Mouse (Mus musculus): Measurements from ENCODE around the gene Pparg.

Gene Pparg

GRCm38 (mm10) chr6:115361606-115362462 lies 1.1 kb downstream of the Pparg start:
- no peak for DNase-seq

- DNase-seq, result no peak
These were observed 6.3 kb downstream of the Pparg start for GRCm38 (mm10) chr6:115366869-115367610.

GRCm38 (mm10) chr6:115374871-115375852 lies 14.4 kb downstream of the Pparg start:
- DNase-seq, result no peak

GRCm38 (mm10) chr6:115380596-115380995 lies 19.8 kb downstream of the Pparg start:
- no peak for DNase-seq

- DNase-seq, result no peak
These were observed 22.0 kb downstream of the Pparg start for GRCm38 (mm10) chr6:115382712-115383111.

- DNase-seq, result no peak
These were observed 29.3 kb downstream of the Pparg start for GRCm38 (mm10) chr6:115389945-115390540.

GRCm38 (mm10) chr6:115396911-115397310 lies 36.2 kb downstream of the Pparg start:
- no peak for DNase-seq

GRCm38 (mm10) chr6:115404354-115404753 lies 43.6 kb downstream of the Pparg start:
- no peak for DNase-seq

GRCm38 (mm10) chr6:115411477-115411876 lies 50.7 kb downstream of the Pparg start:
- DNase-seq, result no peak

GRCm38 (mm10) chr6:115418171-115418570 lies 57.4 kb downstream of the Pparg start:
- peak; percentile 46 to 62 for DNase-seq

- no peak for DNase-seq
These were observed 58.2 kb downstream of the Pparg start for GRCm38 (mm10) chr6:115418964-115419363.

GRCm38 (mm10) chr6:115420963-115421362 lies 60.2 kb downstream of the Pparg start:
- peak; percentile 45 to 50 for DNase-seq

GRCm38 (mm10) chr6:115421665-115422064 lies 60.9 kb downstream of the Pparg start:
- DNase-seq, result no peak

GRCm38 (mm10) chr6:115424433-115424832 lies 63.7 kb downstream of the Pparg start:
- no peak for DNase-seq

GRCm38 (mm10) chr6:115432726-115433125 lies 72.0 kb downstream of the Pparg start:
- no peak for DNase-seq

- no peak for DNase-seq
These were observed 73.3 kb downstream of the Pparg start for GRCm38 (mm10) chr6:115434054-115434453.

GRCm38 (mm10) chr6:115434816-115435215 lies 74.1 kb downstream of the Pparg start:
- DNase-seq, result no peak

- no peak for DNase-seq
These were observed 79.7 kb downstream of the Pparg start for GRCm38 (mm10) chr6:115440231-115441006.

GRCm38 (mm10) chr6:115452501-115452900 lies 91.8 kb downstream of the Pparg start:
- DNase-seq, result no peak

GRCm38 (mm10) chr6:115462743-115463337 lies 102.1 kb downstream of the Pparg start:
- peak; percentile 83 for DNase-seq

GRCm38 (mm10) chr6:115463338-115463737 lies 102.6 kb downstream of the Pparg start:
- DNase-seq, result no peak

All from cerebellum, postnatal 14 days (tissue).